In genomic region chr13:72114776-72115663, GRCm38 (mm10) we compare ENCODE assay signal across 15 mouse cellular contexts.
A peak's percentile ranks its signal among the peaks of the same experiment; 100 is the strongest.
DNase-seq lines count a peak whose midpoint lies in the region; ATAC-seq lines count a peak whose summit lies in the region.
"Had no signal": no experiment of that assay in that cellular context is flagged by ENCODE, and none has a peak within 500 bp of the region (broad histone marks: within the 10 kb centered on the region; RNA-seq: fewer than 3 reads in every experiment).

No protein-coding gene starts in this region.

- H3K4me3 ChIP-seq in heart, embryonic 12.5 days = no peak overlapping the region
- peak overlapping the region; percentile 54 for H3K4me3 ChIP-seq in megakaryocyte, embryonic 14.5 days (replicated peaks)
- H3K4me3 ChIP-seq in midbrain, embryonic 13.5 days (replicated peaks) = no peak overlapping the region
- H3K4me3 ChIP-seq: heart, embryonic 13.5 days; liver, embryonic 13.5 days; neural tube, embryonic 12.5 days had no signal

- H3K4me2 ChIP-seq in heart, embryonic 12.5 days = no peak overlapping the region
- H3K4me2 ChIP-seq in midbrain, embryonic 13.5 days (replicated peaks) = no peak overlapping the region; the same call in 1 of the 2 replicates
- H3K4me2 ChIP-seq: heart, embryonic 13.5 days; liver, embryonic 13.5 days; neural tube, embryonic 12.5 days had no signal

- H3K27me3 ChIP-seq in heart, embryonic 12.5 days (replicated peaks) = no peaks in the 10 kb centered on the region
- no peaks in the 10 kb centered on the region for H3K27me3 ChIP-seq in megakaryocyte, embryonic 14.5 days (replicated peaks)
- peaks cover 27% of the 10 kb centered on the region for H3K27me3 ChIP-seq in midbrain, embryonic 13.5 days
- H3K27me3 ChIP-seq: heart, embryonic 13.5 days; liver, embryonic 13.5 days; neural tube, embryonic 12.5 days had no signal

- H3K27ac ChIP-seq in heart, embryonic 12.5 days (ENCODE audit: poor library complexity, severe bottlenecking) = no peak overlapping the region
- no peak overlapping the region for H3K27ac ChIP-seq in midbrain, embryonic 13.5 days
- H3K27ac ChIP-seq: heart, embryonic 13.5 days; liver, embryonic 13.5 days; neural tube, embryonic 12.5 days had no signal

- ATAC-seq in heart, embryonic 12.5 days (ENCODE audit: insufficient number of reproducible peaks, low FRiP score) = no peak
- ATAC-seq in megakaryocyte, adult 5-6 weeks (ENCODE audit: poor library complexity, severe bottlenecking) = no peak
- 0 out of 2 replicates have a peak, but pooled peaks have one; percentile 45 for ATAC-seq in midbrain, embryonic 13.5 days

- WGBS in heart, embryonic 12.5 days = 60% methylated on average over 10 of the region's 10 CpGs
- 16% methylated on average over 10 of the region's 10 CpGs for WGBS in midbrain, embryonic 13.5 days

- DNase-seq in heart, adult 11 months = peak; percentile 75
- DNase-seq in retina, postnatal 7 days (ENCODE audit: low read depth, low spot score) = peak; percentile 11
- no peak for DNase-seq in thymus, postnatal 0 days (ENCODE audit: low spot score)
- DNase-seq: adrenal gland, adult 2 months; cerebellum, adult 9-10 months; heart, postnatal 4 days; liver, embryonic 13.5 days; lung, postnatal 10 days had no signal

- H3K4me1 ChIP-seq in heart, embryonic 12.5 days (replicated peaks) = peaks cover 13% of the 10 kb centered on the region
- H3K4me1 ChIP-seq in megakaryocyte, embryonic 14.5 days = no peaks in the 10 kb centered on the region
- H3K4me1 ChIP-seq in midbrain, embryonic 13.5 days (replicated peaks) = peaks cover 16% of the 10 kb centered on the region
- H3K4me1 ChIP-seq: liver, embryonic 13.5 days; neural tube, embryonic 12.5 days had no signal

- H3K36me3 ChIP-seq in heart, embryonic 12.5 days = no peaks in the 10 kb centered on the region
- H3K36me3 ChIP-seq in megakaryocyte, embryonic 14.5 days (replicated peaks; ENCODE audit: low read length) = no peaks in the 10 kb centered on the region
- H3K36me3 ChIP-seq in midbrain, embryonic 13.5 days = no peaks in the 10 kb centered on the region
- H3K36me3 ChIP-seq: G1E; heart, embryonic 13.5 days; liver, embryonic 13.5 days; neural tube, embryonic 12.5 days had no signal

- no peaks in the 10 kb centered on the region for H3K9me3 ChIP-seq in heart, embryonic 12.5 days (replicated peaks)
- peaks cover 39% of the 10 kb centered on the region for H3K9me3 ChIP-seq in megakaryocyte, embryonic 14.5 days
- no peaks in the 10 kb centered on the region for H3K9me3 ChIP-seq in midbrain, embryonic 13.5 days
- H3K9me3 ChIP-seq: heart, embryonic 13.5 days; liver, embryonic 13.5 days; neural tube, embryonic 12.5 days had no signal

- H3K9ac ChIP-seq in heart, embryonic 12.5 days = no peak overlapping the region
- H3K9ac ChIP-seq in midbrain, embryonic 13.5 days (replicated peaks) = no peak overlapping the region
- H3K9ac ChIP-seq: heart, embryonic 13.5 days; liver, embryonic 13.5 days; neural tube, embryonic 12.5 days had no signal
